Mouse (Mus musculus) gastrocnemius, adult 18-20 months (tissue): ENCODE measurements around the gene Fam213b. TPM values are rescaled to one million over a fixed set of nuclear protein-coding genes. Genes with fewer than 3 reads are reported as not detected.

Source experiments
- DNase-seq: peaks from one replicate; pipeline ENCODE4 v3.0.0; 2021; ENCODE audit warnings: low spot score
- total RNA-seq, 2 experiments: library from RNA; stranded (reverse); gene quantifications; 2 replicates each; pipeline ENCODE4 v1.2.3; 2021

Gene Fam213b
- total RNA-seq, 2 experiments from 2014 or later = 69.5 to 73.0 TPM

DNA sequence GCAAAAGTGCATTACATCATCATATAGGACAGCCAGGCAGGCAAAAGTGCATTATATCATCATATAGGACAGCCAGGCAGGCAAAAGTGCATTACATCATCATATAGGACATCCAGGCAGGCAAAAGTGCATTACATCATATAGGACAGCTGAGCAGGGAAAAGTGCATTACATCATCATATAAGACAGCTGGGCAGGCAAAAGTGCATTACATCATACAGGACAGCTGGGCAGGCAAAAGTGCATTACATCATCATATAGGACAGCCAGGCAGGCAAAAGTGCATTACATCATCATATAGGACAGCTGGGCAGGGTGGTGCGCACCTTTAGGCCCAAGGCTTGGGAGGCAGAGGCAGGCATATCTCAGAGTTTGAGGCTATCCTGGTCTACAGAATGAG, 46.2 kb downstream of the Fam213b start:
- no peak for DNase-seq

Other genes starting within 250 kb of the Fam213b start
- gene Actrt2, start 231.3 kb downstream of the Fam213b start, total RNA-seq = not detected
- gene Ttc34, start 61.7 kb downstream of the Fam213b start, total RNA-seq = under 1 TPM in 1 of 2 experiments, not detected in 1; 0.14 TPM
- not detected for gene Mmel1, start 29.6 kb downstream of the Fam213b start, total RNA-seq
- 1 to 10 TPM; 1.3 to 1.9 TPM for gene Tnfrsf14, start 29.4 kb upstream of the Fam213b start, total RNA-seq
- not detected for gene Hes5, start 61.8 kb upstream of the Fam213b start, total RNA-seq
- gene Pank4, start 65.0 kb upstream of the Fam213b start, total RNA-seq = 10 to 100 TPM; 31.9 to 35.6 TPM
- gene Plch2, start 157.6 kb upstream of the Fam213b start, total RNA-seq = under 1 TPM; 0.09 TPM
- 10 to 100 TPM; 11.2 to 12.6 TPM for gene Pex10, start 167.9 kb upstream of the Fam213b start, total RNA-seq
- 10 to 100 TPM; 53.0 to 58.0 TPM for gene Rer1, start 187.2 kb upstream of the Fam213b start, total RNA-seq
- 1 to 10 TPM in 1 of 2 experiments, under 1 TPM in 1; 1.00 to 1.9 TPM for gene Morn1, start 187.4 kb upstream of the Fam213b start, total RNA-seq